Mouse (Mus musculus) megakaryocyte, embryonic 14.5 days (primary cell): ENCODE results near the gene Tac4. TPM values are rescaled to one million over a fixed set of nuclear protein-coding genes. Genes with fewer than 3 reads are reported as not detected.
A peak's percentile ranks its signal among the peaks of the same experiment; 100 is the strongest.

ENCODE experiments used
- H3K27me3 ChIP-seq: replicated peaks from 2 replicates; pipeline ENCODE3; 2012; ENCODE audit warnings: inconsistent platforms
- H3K36me3 ChIP-seq: replicated peaks from 2 replicates; pipeline ENCODE3; 2012; ENCODE audit warnings: low read length, inconsistent platforms, mixed read lengths
- H3K4me1 ChIP-seq: 2 replicates; pipeline ENCODE4 v1.6.1; 2012; ENCODE audit warnings: inconsistent platforms
- H3K4me3 ChIP-seq: replicated peaks from 2 replicates; pipeline ENCODE3; 2012; ENCODE audit warnings: moderate library complexity, mild to moderate bottlenecking, inconsistent platforms
- H3K9me3 ChIP-seq: 2 replicates; pipeline ENCODE4 v1.6.1; 2012; ENCODE audit warnings: inconsistent platforms
- FLI1 ChIP-seq: IDR thresholded peaks from 2 replicates; pipeline ENCODE4 v1.6.1; 2012; ENCODE audit warnings: low read length, inconsistent platforms, mixed read lengths
- GATA1 ChIP-seq: IDR thresholded peaks from 3 replicates; pipeline ENCODE4 v1.6.1; 2012; ENCODE audit warnings: mixed read lengths, low read length, inconsistent platforms, borderline replicate concordance
- polyA plus RNA-seq: library from polyadenylated mRNA; stranded (reverse); fragments of >175 nt; gene quantifications from 2 replicates; pipeline ENCODE4 v1.2.3, GENCODE M21; 2012; ENCODE audit warnings: low replicate concordance; ENCODE audit not compliant: insufficient read depth

Tac4 gene
- polyA plus RNA-seq: 1.3 and 1.9 TPM in 2 replicates

DNA sequence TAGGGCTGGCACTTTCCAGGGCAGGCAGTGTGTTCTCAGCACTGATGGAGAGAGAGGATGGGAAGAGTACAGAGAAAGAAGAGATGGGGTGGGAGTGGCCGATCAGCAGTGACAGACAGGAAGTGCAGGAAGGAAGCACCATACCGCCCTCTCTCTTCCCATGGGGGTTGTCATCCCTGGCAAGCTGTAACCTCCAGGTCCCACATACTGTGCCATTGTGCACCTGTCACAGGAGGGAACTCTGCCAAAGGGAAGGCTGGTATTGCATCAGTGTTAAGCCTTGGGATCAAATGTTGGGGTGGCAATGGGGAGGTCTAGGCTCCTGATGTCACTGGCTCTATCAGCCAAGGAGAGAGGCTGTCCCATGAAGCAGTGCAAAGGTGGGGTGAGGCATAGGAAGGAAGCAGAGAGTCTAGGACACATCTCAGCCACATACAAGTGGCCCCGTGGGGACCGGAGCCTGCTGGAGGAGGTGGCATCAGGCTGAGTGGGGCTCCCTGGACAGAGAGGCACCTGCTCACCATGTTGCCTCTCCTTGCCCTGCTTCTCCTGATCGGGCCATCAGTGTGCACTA is at the start of gene Tac4:
Tac4 (plus strand) TSS at position 352 of the 574 bp plus-strand sequence.
- Histone ChIP-seq H3K4me3 (peak within 1 kb of the TSS; percentile 96), H3K9me3 (no peaks in the 10 kb centered on the region), H3K36me3 (peaks cover 24% of the 10 kb centered on the region), H3K27me3 (peaks cover 8% of the 10 kb centered on the region), H3K4me1 (peaks cover 82% of the 10 kb centered on the region)
- TF ChIP-seq GATA1 (no peak), FLI1 (0 out of 2 replicates have a peak, but pooled peaks have one; percentile 15)

DNA sequence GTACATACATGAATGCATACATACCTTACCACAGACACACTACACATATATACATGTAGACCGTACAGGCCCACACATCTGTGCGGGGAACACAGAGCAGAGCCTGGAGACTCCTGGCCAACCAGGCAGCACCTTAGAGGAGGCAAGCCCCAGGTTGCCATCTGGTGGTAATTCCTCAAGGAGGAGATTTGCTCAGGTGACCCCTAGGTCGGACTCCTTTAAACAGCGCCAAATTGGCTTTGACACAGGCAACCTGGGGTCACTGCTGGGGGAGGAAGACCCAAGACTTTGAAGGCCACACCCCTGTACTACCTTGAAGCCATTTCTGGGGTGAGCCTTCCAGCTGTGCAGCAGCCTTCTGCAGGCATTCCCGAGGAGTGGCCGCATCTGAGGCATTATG is 47.7 kb upstream of the Tac4 start:
- Histone ChIP-seq H3K36me3 (no peaks in the 10 kb centered on the region), H3K4me1 (peaks cover 17% of the 10 kb centered on the region), H3K9me3 (no peaks in the 10 kb centered on the region), H3K4me3 (no peak overlapping the region), H3K27me3 (peaks cover 81% of the 10 kb centered on the region)
- no peak for TF ChIP-seq GATA1

DNA sequence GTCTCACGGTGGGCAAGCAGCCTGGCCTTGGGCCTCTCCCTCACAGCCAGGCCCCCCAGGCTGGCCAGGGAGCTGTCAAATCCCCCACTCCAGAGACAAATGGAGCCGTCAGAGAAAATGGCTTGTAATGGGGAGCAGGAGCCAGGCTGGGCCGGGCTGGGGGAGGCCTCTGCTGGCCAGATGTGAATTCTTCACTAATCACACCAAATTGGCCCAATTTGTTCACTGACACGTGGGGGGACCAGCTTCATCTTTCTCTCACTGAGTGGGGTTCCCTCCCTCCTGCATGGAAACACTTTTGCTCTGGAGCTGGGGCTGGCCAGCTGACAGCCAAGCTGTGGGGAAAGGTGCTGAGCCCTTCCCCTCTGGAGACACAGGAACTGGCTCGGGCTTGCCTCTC is 47.0 kb upstream of the Tac4 start:
- H3K9me3 ChIP-seq: no peaks in the 10 kb centered on the region
- no peak overlapping the region for H3K4me3 ChIP-seq
- peaks cover 22% of the 10 kb centered on the region for H3K4me1 ChIP-seq
- H3K36me3 ChIP-seq: no peaks in the 10 kb centered on the region
- H3K27me3 ChIP-seq: peaks cover 81% of the 10 kb centered on the region
- TF ChIP-seq GATA1: no peak
- no peak for TF ChIP-seq FLI1

DNA sequence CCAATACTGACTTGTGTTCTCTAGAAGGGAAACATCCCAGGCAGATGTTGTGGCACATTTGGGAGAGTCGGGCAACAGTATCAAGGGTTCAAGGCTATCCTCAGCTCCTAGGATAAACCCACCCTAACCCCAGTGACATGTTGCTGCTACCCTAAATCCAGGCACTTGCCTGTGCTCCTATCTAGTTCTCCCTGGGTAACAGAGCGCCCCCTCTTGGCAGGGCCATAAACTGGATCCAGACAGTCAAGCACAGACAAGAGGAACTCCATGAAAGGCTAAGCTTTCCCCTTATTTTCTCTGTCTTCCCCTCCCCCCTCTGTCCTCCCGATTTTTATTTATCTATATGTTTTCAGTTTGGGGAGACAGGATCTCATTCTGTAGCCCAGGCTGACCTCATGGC is 45.1 kb upstream of the Tac4 start:
- peaks cover 14% of the 10 kb centered on the region for H3K4me1 ChIP-seq
- H3K27me3 ChIP-seq: peaks cover 76% of the 10 kb centered on the region
- H3K9me3 ChIP-seq: no peaks in the 10 kb centered on the region
- H3K4me3 ChIP-seq: no peak overlapping the region
- TF ChIP-seq FLI1: no peak
- no peak for TF ChIP-seq GATA1
- no peaks in the 10 kb centered on the region for H3K36me3 ChIP-seq

DNA sequence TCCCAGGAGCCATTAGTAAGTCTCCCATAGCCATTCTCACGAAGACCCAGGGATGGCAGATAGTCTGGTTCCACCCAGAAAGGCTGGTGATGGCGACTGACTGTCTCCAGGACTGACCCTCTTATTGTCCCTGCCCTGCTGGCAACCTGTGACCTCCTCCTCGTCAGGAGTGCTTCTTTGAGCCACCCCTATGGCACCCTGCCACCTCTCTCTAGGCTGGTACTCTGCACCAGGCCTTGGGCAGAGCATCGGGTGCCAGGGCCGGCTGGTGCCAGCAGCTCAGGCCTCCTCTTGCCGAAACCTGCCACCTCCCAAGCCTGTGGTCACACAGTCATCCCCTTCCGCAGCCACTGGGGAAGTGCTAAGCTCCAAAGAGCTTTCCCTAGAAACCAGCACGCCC is 42.2 kb upstream of the Tac4 start:
- no peak for TF ChIP-seq FLI1
- TF ChIP-seq GATA1: no peak
- no peaks in the 10 kb centered on the region for H3K36me3 ChIP-seq
- no peaks in the 10 kb centered on the region for H3K9me3 ChIP-seq
- H3K4me3 ChIP-seq: no peak overlapping the region
- peaks cover 21% of the 10 kb centered on the region for H3K4me1 ChIP-seq
- H3K27me3 ChIP-seq: peaks cover 78% of the 10 kb centered on the region

DNA sequence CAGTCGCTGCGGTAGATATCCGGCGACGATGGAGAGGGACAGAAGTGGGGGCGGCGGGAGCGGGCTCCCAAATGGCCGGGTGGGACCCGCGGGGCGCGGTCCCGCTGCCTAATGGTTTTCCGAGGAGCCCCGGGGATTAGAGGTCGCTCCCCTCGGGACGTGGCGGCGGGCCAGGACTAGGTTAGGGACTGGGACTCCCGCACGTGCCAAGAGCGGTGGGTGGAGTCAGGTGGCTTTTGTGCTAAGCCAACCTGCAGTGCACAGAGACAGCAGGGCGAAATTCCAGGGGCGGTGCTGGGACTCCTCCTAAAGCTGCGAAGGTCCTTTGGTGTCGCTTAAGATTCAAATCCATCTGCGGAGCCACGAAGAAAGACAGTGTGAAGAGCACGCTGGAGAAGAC is 37.9 kb upstream of the Tac4 start:
- Histone ChIP-seq H3K4me1 (peaks cover 25% of the 10 kb centered on the region), H3K9me3 (no peaks in the 10 kb centered on the region), H3K27me3 (peaks cover 85% of the 10 kb centered on the region), H3K36me3 (no peaks in the 10 kb centered on the region), H3K4me3 (no peak overlapping the region)
- TF ChIP-seq GATA1 (no peak), FLI1 (no peak)

DNA sequence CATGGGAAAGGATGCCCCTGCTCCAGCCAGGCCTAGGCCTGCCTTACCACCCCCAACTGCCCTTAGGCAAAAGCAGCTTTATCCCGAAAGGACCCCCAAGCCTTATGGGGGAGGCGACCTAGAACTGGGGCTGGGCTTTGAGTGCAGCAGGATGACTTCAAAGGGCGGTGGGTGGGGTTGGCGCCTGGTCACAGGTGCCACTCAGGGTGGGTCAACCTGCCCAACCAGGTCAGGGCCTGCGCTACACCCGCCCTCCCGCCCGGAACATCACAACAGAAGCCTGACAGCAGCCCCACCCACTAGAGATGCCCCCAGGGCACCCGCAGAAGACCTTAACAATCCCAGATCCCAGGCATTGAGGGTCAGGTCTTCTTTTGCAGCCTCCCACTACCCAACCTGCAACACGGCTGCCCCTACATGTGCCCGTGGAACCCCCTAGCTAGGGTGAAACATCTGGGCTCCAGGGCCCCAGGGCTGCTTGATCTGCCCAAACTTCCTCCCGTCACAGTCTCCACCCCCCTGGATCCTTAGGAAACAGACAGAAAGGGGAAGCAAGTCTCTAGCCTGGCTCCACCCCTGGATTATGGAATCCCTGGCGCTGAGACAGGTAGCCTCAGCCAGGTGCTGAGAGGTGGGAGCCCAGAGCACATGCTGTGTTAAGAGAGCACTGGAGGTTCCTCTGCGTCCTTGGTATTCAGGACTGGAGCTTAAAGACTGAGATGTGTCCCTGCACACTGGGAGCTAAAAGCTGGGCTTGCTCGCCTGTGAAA is 37.0 kb upstream of the Tac4 start:
- no peak for TF ChIP-seq FLI1
- TF ChIP-seq GATA1: no peak
- Histone ChIP-seq H3K9me3 (no peaks in the 10 kb centered on the region), H3K4me3 (no peak overlapping the region), H3K4me1 (peaks cover 18% of the 10 kb centered on the region), H3K36me3 (no peaks in the 10 kb centered on the region), H3K27me3 (peaks cover 84% of the 10 kb centered on the region)

DNA sequence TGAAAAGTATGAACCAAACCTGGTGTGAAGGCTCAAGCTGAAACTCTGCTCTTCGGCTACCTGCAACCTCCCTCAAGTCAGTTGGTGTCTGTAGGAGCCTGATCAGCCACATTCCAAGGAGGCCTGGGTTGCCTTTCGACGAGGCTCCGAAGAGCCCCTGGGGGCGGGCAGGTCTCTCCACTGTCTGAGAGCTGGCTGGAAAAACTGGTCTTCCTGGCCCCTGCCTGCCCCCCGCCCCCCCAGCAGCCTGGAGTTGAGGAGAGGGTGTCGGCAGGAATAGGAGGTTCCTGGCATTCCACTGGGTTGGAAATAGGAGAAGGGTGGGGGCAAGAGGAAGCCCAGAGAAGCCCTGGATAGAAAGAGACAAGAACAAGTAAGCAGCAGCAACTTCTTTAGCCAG is 35.9 kb upstream of the Tac4 start:
- Histone ChIP-seq H3K4me3 (no peak overlapping the region), H3K9me3 (no peaks in the 10 kb centered on the region), H3K27me3 (peaks cover 86% of the 10 kb centered on the region), H3K36me3 (no peaks in the 10 kb centered on the region), H3K4me1 (peaks cover 18% of the 10 kb centered on the region)
- no peak for TF ChIP-seq GATA1
- TF ChIP-seq FLI1: no peak

DNA sequence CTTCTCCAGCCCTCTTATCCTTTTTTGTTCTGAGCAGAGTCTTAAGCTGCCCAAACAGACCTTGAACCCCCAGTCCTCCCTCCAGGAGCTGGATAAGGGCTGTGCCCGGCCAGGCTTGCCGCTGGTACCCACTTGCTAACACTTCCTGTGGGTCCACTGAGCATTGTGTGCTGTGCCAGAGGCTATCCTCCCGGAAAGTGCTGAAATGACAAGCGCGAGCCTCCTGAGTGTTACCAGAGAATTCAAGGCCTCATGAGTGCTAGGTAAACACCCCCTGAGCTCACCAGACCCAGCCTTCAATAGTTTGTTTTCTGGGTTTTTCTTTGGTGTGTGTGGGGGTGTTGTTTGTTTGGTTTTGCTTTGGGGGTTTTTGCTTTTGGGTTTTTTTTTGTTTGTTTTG is 33.9 kb upstream of the Tac4 start:
- no peaks in the 10 kb centered on the region for H3K9me3 ChIP-seq
- H3K4me1 ChIP-seq: peaks cover 30% of the 10 kb centered on the region
- no peaks in the 10 kb centered on the region for H3K36me3 ChIP-seq
- TF ChIP-seq GATA1 (no peak), FLI1 (no peak)
- H3K27me3 ChIP-seq: peaks cover 82% of the 10 kb centered on the region
- H3K4me3 ChIP-seq: no peak overlapping the region

DNA sequence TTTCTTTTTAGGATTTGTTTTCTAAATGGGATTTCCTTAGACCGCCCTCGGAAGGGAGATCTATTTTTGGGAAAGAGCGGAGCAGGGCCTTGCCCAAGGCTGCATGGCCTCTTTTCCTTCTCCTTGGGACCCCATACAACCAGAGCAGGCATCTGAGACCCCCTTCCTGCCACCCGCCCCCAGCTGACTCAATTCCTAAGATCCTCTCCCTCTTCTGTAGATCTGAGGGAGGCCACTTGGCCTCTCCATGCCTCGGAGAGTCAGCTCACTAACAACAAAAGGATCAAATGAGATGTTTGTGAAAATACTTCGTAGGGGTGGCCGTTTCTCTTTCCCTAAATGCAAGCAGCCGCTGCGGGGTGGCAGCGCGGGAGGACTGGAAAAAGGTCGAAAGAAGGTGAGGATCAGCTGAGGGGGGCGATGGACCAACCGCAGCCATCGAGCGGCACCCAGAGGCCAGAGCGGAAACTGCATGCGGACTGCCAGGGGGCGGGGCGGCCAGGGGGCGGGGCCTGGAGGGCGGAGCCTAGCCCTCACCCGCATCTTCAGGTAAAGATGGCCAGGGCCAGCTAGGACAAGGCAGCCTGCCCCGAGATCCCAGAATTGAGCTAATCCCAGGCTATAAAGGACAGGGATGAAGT is 29.5 kb upstream of the Tac4 start:
- peak overlapping the region; percentile 82 for H3K4me3 ChIP-seq
- H3K4me1 ChIP-seq: peaks cover 14% of the 10 kb centered on the region
- peaks cover 82% of the 10 kb centered on the region for H3K27me3 ChIP-seq
- H3K9me3 ChIP-seq: no peaks in the 10 kb centered on the region
- no peak for TF ChIP-seq GATA1
- no peaks in the 10 kb centered on the region for H3K36me3 ChIP-seq
